Mouse (Mus musculus): ENCODE results near the gene Ngrn.

Gene Ngrn

GRCm38 (mm10) chr7:80301522-80301921, 40.5 kb downstream of the Ngrn start:
- no peak for DNase-seq (ENCODE audit: low read depth in 2 of 2, low spot score in 2 of 2)

- no peak for DNase-seq (ENCODE audit: low read depth in 2 of 2, low spot score in 2 of 2)
These were observed 46.8 kb downstream of the Ngrn start for GRCm38 (mm10) chr7:80307766-80308165.

- no peak for DNase-seq (ENCODE audit: low read depth in 2 of 2, low spot score in 2 of 2)
These were observed 49.8 kb downstream of the Ngrn start for GRCm38 (mm10) chr7:80310771-80311170.
